Mouse (Mus musculus): Measurements from ENCODE around the gene Sptbn4.

The Sptbn4 gene

DNA sequence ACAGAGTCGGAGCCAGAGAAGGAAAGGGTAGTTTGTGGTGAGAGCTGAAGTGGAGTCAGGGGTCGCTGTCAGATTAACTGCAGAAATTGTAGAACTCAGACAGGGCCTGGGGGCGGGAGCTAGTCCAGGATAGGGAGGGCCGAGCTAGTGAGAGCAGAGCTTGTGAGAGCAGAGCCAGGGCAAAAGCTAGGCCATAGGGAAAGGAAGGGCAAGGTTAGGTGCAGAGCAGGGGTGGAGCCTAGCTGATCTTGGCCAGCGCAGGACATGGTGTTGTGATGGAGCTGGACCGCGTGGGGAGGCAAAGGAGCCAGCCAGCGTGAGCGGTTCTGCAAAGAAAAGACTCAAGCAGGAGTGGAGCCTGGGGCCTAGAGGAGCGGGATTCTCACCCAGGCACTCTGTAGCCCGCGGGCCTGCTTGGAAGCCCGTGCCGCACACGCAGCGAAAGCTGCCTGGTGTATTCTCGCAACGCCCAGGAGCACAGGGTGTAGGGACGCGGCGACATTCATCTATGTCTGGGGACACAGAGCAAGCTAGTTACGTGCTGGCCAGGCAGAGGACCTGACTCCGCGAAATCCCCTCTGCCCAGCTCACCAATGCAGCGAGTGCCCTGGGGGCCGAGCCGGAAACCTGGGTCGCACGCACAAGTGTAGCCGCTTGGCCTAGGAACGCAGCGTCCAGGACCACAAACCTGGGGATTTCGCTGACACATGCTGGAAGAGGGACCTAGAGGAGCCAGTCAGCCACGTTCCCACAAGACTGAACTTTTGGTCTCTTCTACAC lies 121.2 kb downstream of the Sptbn4 start:
- DNase-seq (ENCODE audit: low read depth, low spot score): peak; percentile 57

DNA sequence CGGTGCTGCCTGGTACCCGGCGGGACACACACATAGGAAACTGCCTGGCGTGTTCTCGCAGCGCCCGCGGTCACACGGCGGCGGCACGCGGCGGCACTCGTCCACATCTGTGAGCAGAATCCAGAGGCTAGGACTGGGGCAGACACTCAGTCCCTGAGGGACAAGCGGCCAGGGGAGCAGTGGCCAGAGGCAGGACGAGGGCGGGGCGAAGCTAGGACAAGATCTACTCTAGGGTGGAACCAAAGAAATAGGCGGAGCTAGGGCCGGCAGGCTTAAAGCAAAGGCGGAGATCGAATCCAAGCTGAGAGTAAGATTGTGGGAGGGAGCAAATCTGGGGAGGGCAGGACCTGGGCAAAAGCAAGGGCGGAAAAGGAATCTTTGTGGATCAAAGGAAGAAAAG lies 121.8 kb downstream of the Sptbn4 start:
- DNase-seq (ENCODE audit: low read depth, low spot score): peak; percentile 49

DNA sequence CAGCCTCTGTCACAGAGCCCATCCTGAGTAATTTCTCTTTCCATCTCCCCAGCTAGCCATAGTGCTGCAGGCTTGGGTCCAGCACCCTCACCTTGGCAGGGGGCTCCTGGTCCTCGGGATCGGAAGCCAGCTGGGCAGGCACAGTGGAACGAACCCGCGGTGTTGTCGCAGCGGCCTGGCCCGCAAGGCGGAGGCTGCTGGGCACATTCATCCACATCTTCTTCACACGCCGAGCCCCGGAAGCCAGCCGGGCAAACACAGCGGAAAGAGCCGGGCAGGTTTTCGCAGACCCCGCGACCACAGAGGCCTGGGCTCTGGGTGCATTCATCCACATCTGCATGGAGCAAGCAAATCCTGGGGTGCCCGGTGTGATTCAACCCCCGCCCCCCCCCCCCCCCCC lies 122.6 kb downstream of the Sptbn4 start:
- no peak for DNase-seq (ENCODE audit: low read depth, low spot score)

DNA sequence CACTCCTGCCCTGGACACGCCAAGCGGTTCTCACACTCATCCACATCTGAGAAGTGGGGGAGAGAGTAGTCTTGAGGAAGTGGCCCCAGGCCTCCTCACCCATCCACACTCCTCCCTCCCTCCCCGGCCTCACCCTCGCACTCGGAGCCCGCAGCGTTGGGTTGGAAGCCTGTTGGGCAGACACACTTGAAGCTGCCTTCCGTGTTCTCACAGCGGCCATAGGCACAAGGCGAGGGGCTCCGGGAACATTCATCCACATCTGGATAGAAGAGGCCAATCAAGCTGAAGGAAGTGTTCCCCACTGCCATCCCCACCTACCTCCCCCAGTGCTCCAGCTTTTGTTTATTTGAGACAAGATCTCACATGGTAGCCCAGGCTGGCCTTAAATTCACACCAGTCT lies 123.3 kb downstream of the Sptbn4 start:
- no peak for DNase-seq (ENCODE audit: low read depth, low spot score)

DNA sequence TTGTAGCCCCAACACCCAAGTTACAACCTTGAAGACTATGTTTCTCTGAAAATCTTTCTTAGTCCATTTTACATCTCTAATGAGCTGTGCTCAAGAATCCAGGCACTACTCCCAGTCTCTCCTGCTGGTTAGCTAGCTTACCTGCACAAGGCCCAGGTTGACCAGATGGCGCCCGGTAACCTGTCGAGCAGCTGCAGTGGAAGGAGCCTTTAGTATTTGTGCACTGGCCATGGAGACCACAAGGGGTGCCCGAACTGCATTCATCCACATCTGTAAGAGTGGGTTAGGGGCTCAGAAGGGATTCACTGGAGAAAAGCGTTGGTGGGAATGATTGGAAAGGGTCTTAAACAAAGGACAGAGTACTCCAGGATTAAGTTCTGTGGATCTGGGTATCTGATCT lies 124.5 kb downstream of the Sptbn4 start:
- DNase-seq (ENCODE audit: low read depth, low spot score): no peak

DNA sequence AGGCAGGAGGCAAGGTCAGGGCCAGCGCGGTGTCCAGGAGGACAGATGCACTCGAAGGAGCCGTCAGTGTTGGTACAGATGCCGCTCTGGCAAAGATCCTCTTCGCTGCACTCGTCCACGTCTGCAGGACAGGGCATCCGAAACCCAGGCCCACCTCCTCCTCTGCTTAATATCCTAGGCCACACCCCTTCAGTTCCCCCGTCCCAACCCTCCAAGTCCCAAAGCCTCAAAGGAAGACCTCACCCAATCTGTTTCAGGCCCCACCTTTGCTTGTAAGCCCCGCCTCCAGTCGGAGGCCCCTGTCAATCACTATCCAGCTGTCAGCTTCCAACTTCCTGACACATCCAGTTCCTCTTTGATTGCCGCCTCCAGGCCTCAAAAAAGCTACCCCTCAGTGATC lies 125.2 kb downstream of the Sptbn4 start:
- no peak for DNase-seq (ENCODE audit: low read depth, low spot score)

DNA sequence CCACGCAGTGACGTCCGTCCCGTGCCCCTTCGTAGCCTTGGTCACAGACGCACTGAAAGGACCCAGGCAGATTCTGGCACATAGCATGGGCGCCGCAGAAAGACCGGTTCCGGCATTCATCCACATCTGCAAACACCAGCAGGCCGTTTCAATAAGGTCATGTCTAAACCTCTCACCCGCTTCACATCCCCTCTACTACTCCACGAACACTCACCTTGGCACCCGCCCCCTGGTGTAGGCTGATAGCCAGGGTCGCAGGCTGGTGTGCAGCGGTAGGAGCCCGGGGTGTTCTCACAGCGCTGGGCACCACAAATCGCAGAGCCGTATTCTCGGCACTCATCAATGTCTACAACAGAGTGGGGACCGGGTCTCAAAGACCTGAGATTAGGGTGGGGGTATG lies 128.1 kb downstream of the Sptbn4 start:
- DNase-seq (ENCODE audit: low read depth, low spot score): no peak

DNA sequence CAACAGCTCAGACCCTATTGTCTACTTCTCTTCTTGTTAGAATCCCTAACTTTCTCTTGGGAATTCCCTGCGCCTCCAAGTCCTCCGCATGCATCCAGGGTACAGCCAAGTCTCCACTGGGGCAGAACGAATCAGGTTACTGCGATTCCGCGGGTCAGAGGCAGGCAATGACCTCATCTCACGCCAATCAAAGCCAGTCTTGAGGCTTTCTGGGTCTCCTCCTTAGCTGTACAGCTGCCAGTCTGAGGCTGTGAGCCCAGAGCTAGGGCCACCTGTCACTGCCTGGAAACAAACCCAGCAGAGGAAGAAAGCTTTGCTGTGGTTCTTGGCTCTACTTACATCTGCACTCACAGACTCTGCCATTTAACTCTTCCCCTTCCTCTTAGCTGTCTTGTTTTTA lies 131.5 kb downstream of the Sptbn4 start:
- no peak for DNase-seq (ENCODE audit: low read depth, low spot score)

DNA sequence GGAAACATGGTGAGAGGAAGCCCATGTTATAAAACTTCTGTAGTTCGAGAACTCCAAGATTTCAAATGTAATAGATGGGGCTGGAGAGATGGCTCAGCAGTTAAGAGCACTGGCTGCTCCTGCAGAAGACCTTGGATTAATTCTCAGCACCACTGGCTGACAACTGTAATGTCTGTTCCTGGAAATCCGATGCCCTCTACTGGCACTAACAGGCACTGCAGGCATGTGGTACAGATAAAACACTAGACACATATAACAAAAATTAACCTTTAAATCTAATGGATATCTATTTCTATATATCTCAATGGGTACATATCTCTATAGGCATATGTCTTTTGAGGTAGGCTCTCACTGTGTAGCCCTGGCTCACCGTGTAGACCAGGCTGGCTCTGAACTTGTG lies 133.1 kb downstream of the Sptbn4 start:
- DNase-seq (ENCODE audit: low read depth, low spot score): no peak

DNA sequence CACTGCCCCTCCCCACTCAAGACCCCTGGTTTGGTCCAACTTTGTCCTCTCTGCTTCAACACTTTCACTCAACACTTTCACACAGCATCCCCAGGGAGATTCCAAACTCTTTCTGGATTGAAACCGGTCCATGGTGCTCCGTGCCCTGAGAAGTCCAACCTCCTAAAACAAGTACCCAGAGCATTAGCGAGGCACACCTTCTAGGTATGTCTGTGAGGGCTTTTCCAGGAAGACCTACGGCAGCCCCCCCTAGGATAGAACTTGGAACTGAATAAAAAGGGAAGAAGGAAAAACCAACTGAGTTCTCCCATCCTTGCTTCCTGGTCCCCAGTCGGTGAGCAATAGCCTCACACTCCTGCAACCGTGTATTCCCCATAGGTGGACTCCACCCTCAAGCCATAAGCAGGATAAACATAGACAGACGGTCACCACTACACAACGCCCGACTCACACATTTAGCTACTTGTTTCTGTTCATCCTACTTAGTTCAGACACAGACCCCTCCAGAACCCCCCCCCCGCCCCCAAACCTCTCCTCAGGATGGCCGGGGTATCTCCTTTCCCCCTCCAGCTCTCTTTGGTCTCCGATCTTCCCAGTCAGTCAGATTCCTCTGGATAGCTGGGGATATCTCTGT lies 135.7 kb downstream of the Sptbn4 start:
- DNase-seq (ENCODE audit: low read depth, low spot score): no peak

DNA sequence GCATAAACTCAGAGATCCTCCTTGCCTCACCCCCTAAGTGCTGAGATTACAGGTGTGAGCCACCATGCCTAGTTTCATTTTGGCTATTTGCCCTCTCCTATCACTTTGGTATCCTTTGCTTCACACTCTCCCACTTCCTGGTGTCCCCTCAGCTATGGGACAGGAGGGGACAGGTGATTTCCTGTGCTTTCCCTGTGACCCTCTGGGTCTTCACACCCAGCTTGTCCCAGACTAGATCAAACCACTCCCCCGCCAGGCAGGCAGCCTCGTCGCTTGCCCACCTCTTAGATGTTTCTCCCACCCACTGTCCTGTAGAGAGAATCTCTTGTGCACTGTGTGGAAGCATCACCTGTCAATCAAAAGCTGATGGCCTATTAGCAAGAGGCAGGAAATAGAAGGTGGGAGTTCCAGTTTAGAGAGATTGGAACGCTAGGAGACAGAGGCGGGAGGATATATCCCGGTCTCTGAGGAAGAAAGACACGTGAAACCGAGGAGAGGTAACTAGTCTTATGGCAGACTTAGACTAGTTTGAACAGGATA lies 136.4 kb downstream of the Sptbn4 start:
- no peak for DNase-seq (ENCODE audit: low read depth, low spot score)

DNA sequence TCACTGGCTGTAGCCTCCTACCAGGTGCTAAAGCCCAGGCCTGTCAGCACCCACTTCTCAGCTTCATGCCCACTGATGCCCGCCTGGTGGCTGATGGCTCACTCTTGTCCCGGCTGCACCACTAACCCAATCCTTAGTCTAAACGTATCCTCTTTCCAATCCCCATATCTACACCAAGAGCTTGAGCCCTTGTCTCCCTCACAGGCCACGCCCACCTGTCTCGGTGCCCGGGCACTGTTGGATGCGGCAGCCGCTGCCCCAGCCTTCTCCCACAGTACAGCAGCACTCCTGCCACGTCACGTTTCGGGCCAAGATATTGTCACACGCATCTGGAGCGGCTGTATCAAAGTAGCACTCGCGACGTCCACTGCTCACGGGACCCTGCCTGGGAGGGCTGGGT lies 137.2 kb downstream of the Sptbn4 start:
- DNase-seq (ENCODE audit: low read depth, low spot score): no peak

DNA sequence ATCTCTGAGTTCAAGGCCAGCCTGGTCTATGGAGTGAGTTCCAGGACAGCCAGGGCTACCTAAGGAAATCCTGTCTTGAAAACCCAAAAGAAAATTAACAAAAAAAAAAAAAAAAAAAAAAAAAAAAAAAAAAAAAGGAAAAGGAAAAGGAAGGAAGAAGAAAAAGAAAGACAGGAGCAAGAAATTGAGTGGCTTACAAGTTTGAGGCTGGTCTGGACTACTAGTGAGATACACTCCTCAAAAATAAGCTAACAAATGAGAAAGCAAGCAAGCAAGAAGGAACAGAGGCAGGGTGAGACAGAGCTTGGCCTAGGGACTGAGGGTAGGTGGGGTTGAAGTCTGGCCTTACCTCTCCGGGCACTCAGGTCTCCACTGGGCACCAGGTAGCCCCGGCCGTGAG lies 137.7 kb downstream of the Sptbn4 start:
- DNase-seq (ENCODE audit: low read depth, low spot score): no peak

DNA sequence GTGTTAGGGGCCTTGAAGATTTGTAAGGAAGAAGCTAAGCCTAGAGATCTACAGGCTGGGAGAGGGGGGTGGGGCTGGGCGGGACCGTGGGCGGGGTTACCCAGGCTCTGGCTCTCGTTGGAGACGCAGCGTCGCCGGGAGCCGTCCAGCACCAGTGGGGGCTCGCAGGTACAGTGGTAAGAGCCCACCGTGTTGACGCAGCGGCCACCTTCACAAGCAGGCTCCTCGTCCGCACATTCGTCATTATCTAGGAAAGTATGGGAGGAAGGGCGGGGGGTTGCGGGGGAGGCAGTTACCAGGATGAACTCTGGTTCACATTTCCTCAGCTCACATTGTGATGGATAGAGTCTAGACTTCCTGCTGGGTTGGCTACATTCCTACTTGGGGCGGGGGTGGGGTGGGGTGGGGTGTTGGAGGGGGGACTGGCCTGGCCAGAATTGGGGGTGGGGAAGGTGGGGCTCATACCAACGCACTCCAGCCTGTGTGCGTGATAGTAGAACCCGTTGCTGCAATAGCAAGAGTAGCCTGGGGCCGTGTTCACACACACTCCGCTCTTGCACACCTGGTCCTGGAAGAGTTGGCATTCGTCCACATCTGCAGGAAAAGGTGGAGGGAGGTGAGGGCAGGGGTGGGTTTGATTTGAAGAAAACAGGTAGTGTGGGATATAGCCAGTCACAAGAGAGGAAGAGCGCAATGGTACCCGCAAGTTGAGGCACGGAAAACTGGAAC lies 138.5 kb downstream of the Sptbn4 start:
- DNase-seq (ENCODE audit: low read depth, low spot score): no peak

DNA sequence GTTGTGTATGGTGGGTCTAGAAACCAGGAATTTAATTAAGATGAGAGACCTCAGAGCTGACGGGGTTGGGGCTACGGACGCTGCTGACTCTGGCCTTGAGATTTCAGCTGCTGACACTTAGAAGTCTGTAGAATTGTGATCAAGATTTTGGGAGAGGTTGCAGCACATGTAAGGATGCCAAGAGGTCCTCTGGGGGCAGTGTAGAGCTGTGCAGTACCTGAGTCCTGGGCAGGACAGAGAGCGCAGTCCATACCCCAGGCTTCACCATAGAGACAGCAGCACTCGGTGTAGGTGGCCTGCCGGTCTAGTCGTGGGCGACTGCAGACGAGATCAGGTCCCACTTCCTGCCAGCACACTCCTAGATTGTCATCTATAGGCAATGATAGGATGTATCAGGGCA lies 139.9 kb downstream of the Sptbn4 start:
- no peak for DNase-seq (ENCODE audit: low read depth, low spot score)

Measured in forelimb bud, embryonic 11.5 days (tissue).